Mouse (Mus musculus): Measurements from ENCODE around the gene Ikzf2.

The Ikzf2 gene

GRCm38 (mm10) chr1:69687076-69687991, at the start of gene Ikzf2:
TSS of gene Ikzf2 (minus strand) at chr1:69687245.
- peak; percentile 87 for DNase-seq (ENCODE audit: low spot score)

- DNase-seq (ENCODE audit: low spot score) = peak; percentile 4
These were observed 42.7 kb upstream of the Ikzf2 start for GRCm38 (mm10) chr1:69729729-69730128.

- peak; percentile 58 for DNase-seq (ENCODE audit: low spot score)
These were observed 42.1 kb upstream of the Ikzf2 start for GRCm38 (mm10) chr1:69729031-69729679.

- no peak for DNase-seq (ENCODE audit: low spot score)
These were observed 40.9 kb upstream of the Ikzf2 start for GRCm38 (mm10) chr1:69727968-69728367.

- no peak for DNase-seq (ENCODE audit: low spot score)
These were observed 30.1 kb upstream of the Ikzf2 start for GRCm38 (mm10) chr1:69717107-69717506.

- no peak for DNase-seq (ENCODE audit: low spot score)
These were observed 21.5 kb upstream of the Ikzf2 start for GRCm38 (mm10) chr1:69708571-69708970.

- DNase-seq (ENCODE audit: low spot score) = no peak
These were observed 16.6 kb upstream of the Ikzf2 start for GRCm38 (mm10) chr1:69703506-69704156.

GRCm38 (mm10) chr1:69691946-69692345, 4.9 kb upstream of the Ikzf2 start:
- no peak for DNase-seq (ENCODE audit: low spot score)

- peak; percentile 91 for DNase-seq (ENCODE audit: low spot score)
These were observed 1.9 kb upstream of the Ikzf2 start for GRCm38 (mm10) chr1:69688961-69689360.

- DNase-seq (ENCODE audit: low spot score) = peak; percentile 21
These were observed 1.1 kb upstream of the Ikzf2 start for GRCm38 (mm10) chr1:69688118-69688517.

GRCm38 (mm10) chr1:69686741-69687075, 337 bp downstream of the Ikzf2 start:
- no peak for DNase-seq (ENCODE audit: low spot score)

- DNase-seq (ENCODE audit: low spot score) = peak; percentile 34
These were observed 1.1 kb downstream of the Ikzf2 start for GRCm38 (mm10) chr1:69685890-69686490.

GRCm38 (mm10) chr1:69685049-69685889, 1.8 kb downstream of the Ikzf2 start:
- DNase-seq (ENCODE audit: low spot score) = peak; percentile 17

- no peak for DNase-seq (ENCODE audit: low spot score)
These were observed 2.6 kb downstream of the Ikzf2 start for GRCm38 (mm10) chr1:69684280-69685040.

- DNase-seq (ENCODE audit: low spot score) = no peak
These were observed 3.2 kb downstream of the Ikzf2 start for GRCm38 (mm10) chr1:69683851-69684250.

GRCm38 (mm10) chr1:69683058-69683457, 4.0 kb downstream of the Ikzf2 start:
- DNase-seq (ENCODE audit: low spot score) = no peak

GRCm38 (mm10) chr1:69682261-69682660, 4.8 kb downstream of the Ikzf2 start:
- DNase-seq (ENCODE audit: low spot score) = no peak

GRCm38 (mm10) chr1:69681003-69681402, 6.0 kb downstream of the Ikzf2 start:
- DNase-seq (ENCODE audit: low spot score) = no peak

- DNase-seq (ENCODE audit: low spot score) = no peak
These were observed 6.5 kb downstream of the Ikzf2 start for GRCm38 (mm10) chr1:69680501-69680900.

- DNase-seq (ENCODE audit: low spot score) = no peak
These were observed 17.1 kb downstream of the Ikzf2 start for GRCm38 (mm10) chr1:69669897-69670404.

Measured in retina, embryonic 14.5 days (tissue).